Mouse (Mus musculus) urinary bladder, postnatal 36 days (tissue): ENCODE measurements at regions not wholly inside any gene's neighbourhood (a gene's known extent, or its start where the extent isn't known, plus 50 kb on each side); places are given as distances from the start of the nearest gene placed in this dataset.
A peak's percentile ranks its signal among the peaks of the same experiment; 100 is the strongest.
"Not testable (repeated sequence)": the region's sequence is repeated elsewhere in the genome, so short reads cannot be mapped to it uniquely, and the experiment has no call there.

ENCODE experiments used
- DNase-seq, 2 experiments: peaks; one replicate each; pipeline ENCODE4 v3.0.0; 2022; ENCODE audit warnings: low spot score in 2 of 2, mixed read lengths in 1 of 2

- peak; percentile 40 to 47 for DNase-seq
Observed at GRCm38 (mm10) chr14:60525284-60525962, 108.4 kb upstream of the Spata13 start.

DNA sequence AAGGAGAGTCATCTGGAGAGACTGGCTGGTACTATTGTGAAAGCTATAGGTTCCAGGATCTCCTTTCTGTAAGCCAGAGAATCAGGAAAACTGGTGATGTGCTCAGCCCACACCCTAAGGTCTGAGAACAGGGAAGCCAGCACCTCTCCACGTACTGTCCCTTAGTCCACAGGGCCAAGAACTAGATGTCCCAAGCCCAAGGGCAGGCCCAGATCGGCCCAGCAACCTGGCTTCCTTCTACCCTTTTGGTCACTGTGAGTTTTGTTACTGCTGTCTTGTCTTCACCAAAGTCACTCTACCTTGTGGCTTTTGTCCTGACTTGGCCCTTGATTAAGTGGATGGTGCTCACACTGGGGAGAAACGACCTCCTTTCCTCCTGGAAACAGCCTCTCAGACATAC lies 107.8 kb upstream of the Spata13 start:
- DNase-seq, result no peak

DNA sequence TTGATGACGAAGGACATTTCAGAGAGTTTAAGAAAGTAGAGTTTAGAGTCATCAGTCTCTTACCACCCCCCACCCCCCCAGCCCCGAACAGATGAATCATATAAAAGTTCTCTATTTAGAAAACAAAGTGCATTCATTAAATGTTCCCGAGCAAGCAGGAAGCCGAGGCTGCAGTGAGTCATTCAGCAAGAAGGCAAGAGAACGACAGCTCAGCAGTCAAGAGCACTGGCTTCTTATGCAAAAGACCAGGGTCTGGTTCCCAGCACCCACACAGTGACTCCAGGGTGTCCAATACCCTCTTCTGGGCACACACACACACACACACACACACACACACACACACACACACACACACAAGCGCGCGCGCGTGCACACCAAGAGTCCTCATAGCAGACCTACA lies 107.0 kb upstream of the Spata13 start:
- DNase-seq, result no peak

GRCm38 (mm10) chr14:60527951-60528350 lies 105.8 kb upstream of the Spata13 start:
- no peak for DNase-seq

DNA sequence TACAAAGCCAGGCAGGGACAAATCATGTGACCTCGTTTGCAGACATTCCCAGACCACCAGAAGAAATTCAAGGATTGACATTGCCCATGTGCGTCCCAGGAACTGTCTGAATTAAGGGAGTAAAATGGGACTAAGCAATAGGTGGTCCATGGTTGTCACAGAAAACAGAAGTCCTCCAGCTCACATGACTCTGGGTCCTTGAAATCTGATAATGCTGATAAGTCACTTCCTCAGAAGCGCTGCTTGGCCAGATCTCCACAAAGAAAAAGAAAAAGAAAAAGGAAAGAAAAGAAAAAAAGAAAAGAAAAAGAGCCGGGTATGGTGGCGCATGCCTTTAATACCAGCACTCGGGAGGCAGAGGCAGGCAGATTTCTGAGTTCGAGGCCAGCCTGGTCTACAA lies 105.3 kb upstream of the Spata13 start:
- DNase-seq, result no peak

DNA sequence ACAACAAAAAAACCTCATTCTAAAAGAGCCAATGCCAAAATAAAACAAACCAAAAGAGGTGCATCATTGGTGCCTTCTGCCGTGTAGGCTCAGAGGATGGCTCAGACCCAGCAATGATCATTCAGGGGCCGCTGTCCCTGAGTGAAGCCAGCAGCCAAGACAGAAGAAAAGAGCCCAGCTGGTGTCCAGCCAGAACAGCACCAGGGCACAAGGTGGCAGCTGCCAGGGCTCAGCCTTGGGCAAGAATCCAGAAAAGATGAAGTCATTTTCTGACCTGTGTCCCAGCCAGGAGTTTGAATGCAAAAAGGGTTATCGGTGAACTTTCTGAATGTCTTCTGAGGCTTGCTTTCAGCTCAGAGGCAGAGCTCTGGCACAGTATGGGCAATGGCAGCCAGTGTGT lies 104.8 kb upstream of the Spata13 start:
- peak in 1 of 2 experiments; percentile 55 for DNase-seq

DNA sequence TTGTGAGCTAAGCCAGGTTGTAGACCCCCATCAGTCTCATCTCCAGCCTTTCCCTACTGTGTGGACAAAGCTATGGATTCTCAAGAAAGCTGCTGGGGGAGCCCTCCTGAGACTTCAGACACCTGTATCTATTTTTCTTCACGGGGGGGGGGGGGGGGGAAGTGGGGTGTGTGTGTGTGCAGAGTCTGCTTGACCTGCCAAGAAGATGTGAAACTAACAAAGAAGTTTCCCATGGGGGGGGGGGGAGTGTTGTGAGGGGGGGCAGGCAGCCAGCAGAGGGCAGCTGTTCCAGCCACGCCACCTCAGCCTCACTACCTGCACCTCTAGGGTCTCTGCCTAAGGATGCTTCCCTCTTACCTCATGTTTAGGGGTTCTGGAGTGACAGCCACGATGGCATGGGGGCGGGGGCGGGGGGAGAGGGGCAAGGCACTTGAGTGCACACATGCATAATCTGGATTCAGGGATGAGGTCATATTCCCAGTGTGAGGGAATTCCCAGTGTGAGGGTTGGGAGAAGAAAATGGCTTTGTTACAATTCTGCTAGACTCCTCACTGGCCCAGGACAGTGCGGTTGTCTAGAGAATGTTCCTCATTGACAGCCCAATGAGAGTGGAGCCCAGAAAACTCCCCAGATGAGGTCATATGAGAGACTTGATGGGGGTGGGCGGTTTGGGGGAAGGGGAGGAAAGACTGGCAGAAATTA lies 104.0 kb upstream of the Spata13 start:
- no peak for DNase-seq

GRCm38 (mm10) chr14:60530348-60530711 lies 103.5 kb upstream of the Spata13 start:
- no peak for DNase-seq

GRCm38 (mm10) chr14:60530973-60531372 lies 102.8 kb upstream of the Spata13 start:
- no peak for DNase-seq

- DNase-seq, result no peak
Observed at GRCm38 (mm10) chr14:60531766-60532165, 102.0 kb upstream of the Spata13 start.

- DNase-seq, result no peak
Observed at GRCm38 (mm10) chr14:60533452-60534224, 100.2 kb upstream of the Spata13 start.

DNA sequence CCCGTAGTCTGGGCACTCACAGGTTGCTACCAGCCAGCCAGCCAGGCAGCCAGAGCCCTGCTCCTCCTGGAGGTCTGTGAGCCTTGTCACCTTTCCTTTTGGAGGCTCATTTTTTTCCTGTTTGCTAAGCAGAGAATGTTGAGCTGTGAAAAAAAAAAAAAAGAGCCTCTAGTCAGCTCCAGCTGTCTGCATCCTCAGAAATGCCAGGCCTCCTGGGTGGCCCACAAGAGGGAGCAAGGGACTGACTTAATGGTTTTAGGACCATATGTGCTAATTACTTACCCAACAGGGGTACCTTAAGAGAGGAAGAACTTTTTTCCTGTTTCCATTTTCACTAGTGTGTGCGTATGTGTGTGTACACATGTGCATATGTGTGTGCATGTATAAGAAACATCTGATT lies 94.8 kb upstream of the Spata13 start:
- no peak for DNase-seq

- no peak for DNase-seq
Observed at GRCm38 (mm10) chr14:60540111-60540510, 93.7 kb upstream of the Spata13 start.

DNA sequence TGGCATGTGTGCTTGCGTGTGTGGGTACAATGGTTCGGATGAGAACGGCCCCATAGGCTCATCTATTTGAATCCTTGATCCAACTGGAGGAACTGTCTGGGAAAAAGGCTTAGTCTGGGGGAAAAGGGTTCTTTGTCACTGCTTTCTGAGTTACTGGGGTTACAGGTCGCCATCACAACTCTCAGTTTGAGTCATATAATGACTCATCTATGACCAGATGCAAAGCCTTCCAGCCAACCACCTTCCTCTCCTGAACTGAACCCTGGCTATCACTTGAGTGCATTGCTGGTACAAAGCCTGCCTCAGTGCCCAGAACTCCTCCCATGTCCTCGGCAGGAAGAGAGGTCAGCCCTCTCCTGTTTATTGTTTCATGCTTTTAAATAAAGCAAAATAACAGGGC lies 92.2 kb upstream of the Spata13 start:
- no peak for DNase-seq

GRCm38 (mm10) chr14:60544767-60545166 lies 89.0 kb upstream of the Spata13 start:
- DNase-seq, result no peak

GRCm38 (mm10) chr14:60554222-60554740 lies 79.5 kb upstream of the Spata13 start:
- DNase-seq, result no peak

GRCm38 (mm10) chr14:60556541-60556940 lies 77.3 kb upstream of the Spata13 start:
- peak in 1 of 2 experiments; percentile 19 for DNase-seq

GRCm38 (mm10) chr14:60557020-60557419 lies 76.8 kb upstream of the Spata13 start:
- DNase-seq, result no peak

DNA sequence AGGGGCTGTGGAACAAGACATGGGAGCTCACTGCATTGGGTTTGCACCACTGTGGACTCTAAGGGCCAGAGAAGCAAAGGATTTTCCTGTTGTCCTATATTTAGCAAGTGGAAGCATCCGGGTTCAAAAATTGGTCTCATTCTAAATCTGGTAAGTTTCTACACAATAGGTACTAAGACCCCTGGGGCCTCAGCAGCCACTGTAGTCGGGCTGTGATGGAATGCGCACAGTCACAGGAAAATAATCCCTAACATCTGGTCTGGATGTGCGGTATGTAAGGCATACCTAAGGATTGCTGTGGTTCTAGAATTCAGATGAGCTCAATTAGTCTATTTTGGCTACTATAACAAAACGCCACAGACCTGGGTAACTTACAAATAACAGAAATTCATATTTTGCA lies 74.4 kb upstream of the Spata13 start:
- no peak for DNase-seq

DNA sequence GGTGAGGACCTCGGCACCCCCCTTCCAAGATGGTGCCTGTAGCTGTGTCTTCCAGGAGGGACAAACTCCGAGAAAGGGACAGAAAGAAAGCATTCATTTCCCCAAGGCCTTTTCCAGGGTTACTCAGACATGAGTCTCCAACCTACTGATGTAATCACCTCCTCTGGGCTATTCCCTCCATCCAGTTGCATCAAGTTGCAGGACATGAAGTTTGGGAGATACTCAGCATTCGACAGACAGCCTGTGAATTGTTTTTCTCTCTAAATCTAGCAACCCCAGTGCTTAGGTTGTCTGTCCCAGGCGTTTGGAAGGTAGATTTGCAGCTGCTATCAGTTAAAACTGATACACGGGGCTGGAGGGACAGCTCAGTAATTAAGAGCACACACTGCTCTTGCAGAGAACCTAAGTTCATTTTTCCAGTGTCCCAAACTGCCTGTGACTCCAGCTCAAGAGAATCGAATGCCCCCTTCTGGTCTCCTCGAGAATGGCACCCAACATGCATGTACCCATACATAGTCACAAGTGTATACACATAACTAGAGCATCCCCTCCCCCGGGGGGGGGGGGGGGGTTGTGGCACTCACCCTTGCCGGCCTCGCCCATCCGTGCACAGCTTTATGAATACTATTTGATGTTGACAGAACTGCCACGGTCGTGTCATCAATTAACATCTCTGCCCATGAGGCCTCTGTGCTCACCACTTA lies 73.8 kb upstream of the Spata13 start:
- no peak for DNase-seq

DNA sequence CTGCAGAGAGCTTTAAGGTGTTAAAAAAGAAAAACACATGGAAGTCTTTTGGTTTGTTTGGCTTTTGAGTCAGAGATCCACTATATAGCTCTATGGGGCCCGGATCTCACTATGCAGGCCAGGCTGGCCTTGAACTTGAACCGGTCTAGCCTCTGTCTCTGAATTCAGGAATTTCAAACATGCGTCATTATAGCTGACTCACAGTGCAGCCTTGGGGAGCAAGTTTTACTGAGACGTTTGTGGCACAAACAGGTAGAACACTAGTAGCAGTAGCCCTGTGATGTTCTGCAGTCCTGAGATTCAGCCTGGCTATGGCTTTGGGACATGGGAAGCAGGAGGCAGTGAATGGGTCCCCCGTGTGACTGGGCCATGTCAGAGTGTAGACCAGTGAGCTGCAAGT lies 57.5 kb upstream of the Spata13 start:
- DNase-seq, result no peak

DNA sequence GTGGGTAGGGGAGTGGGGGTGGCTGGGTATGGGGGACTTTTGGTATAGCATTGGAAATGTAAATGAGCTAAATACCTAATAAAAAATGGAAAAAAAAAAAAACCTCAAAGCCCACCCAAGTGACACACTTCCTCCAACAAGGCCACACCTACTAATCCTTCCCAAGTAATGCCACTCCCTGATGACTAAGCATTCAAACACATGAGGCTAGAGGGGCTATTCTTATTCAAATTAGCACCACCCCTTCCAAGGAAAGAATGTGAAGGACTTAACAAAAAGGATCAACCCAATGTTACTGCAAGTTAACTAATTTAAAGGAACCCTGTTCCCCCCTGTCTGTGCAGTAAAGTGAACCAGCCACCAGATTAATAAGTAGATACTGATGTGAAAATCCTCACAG lies 53.7 kb upstream of the Spata13 start:
- not testable (repeated sequence) for DNase-seq
